Mouse (Mus musculus): Measurements from ENCODE around the gene Tmbim1. TPM values are rescaled to one million over a fixed set of nuclear protein-coding genes. Genes with fewer than 3 reads are reported as not detected.
"Not testable (repeated sequence)": the region's sequence is repeated elsewhere in the genome, so short reads cannot be mapped to it uniquely, and the experiment has no call there.

The Tmbim1 gene
- total RNA-seq (2021), result 1 to 10 TPM; 5.2 to 5.3 TPM

DNA sequence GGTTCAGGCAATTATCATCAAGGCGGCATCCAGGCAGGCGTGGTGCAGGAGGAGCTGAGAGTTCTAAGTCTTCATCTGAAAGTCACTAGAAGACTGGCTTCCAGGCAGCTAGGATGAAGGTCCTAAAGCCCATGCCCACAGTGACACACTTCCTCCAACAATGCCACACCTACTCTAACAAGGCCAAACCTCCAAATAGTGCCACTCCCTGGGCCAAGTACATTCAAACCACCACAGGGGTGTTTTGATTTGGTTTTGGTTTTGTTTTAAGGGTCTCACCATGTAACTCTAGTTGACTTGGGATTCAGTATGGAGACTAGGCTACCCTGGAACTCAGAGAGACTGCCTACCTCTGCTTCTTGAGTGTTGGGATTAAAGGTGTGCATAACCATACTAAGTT, at the start of gene Tmbim1:
TSS of gene Tmbim1 (minus strand) at position 101 of the 400 bp plus-strand sequence.
- DNase-seq, result no peak
- intact Hi-C loops (cut with DNase I), result no loop called here

DNA sequence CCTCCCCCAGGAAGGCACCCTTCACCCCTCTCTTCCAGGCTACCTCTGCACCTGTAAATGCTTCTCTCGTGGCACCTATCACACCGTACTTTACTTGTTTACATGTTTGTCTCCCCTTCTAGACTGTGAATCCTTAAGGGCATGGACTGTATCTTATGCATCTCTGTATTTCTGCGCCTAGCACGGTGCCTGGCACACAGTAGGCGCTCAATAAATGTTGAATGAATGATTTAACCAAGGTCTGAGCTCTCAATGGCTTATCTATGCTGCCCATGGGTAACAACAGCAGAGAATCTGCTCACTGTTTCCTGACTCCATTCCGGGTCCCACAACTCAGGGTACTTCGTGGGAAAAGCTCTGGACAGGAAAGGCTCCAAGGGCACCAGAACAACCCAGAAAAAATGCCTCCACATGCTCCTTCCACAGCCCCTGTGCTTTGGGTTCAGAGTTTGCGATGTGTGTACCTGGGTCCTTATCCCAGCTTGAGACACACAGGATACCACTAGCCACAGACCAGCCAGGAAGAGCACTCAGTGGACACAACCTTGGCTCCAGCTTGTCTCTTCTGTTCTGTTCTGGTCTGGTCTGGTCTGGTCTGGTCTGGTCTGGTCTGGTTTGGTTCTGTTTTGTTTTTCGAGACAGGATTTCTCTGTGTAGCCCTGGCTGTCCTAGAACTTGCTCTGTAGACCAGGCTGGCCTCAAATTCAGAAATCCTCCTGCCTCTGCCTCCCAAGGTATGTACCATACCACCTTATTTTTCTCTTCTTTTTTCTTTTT, 48.2 kb upstream of the Tmbim1 start:
- intact Hi-C loops (cut with DNase I), result no loop called here
- DNase-seq, result no peak

- no peak for DNase-seq
- intact Hi-C loops (cut with DNase I), result no loop called here
Measured at GRCm38 (mm10) chr1:74352532-74353096, 47.2 kb upstream of the Tmbim1 start.

DNA sequence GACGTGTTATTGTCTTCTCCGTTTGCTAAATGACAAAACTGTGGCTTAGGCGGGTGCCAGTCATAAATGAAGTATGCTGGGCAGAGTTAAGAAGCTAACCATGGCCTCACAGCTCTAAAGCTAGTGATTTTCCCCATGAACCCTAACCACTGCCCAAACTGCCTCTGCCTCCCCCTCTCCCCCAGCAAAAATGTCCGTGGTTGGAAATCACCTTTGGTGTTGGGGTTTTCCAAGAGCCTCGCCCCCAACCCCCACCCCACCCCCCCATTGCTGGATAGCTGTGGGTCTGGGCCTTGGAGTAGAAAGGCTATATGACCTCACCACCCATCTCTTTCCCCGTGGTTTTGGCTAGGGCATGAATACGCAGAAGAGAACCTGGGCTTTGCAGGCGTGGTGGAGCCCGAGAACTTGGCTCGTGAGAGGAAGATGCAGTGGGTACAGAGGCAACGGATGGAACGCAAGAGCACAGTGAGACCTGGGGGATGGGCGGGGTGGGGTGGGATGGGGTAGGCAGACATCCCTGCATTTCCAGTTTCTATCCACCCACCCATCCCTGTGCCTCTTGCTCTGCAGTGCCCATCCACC, 45.9 kb upstream of the Tmbim1 start:
- DNase-seq, result no peak
- intact Hi-C loops (cut with DNase I), result no loop called here

- no peak for DNase-seq
- intact Hi-C loops (cut with DNase I), result no loop called here
Measured at GRCm38 (mm10) chr1:74344163-74344916, 38.9 kb upstream of the Tmbim1 start.

DNA sequence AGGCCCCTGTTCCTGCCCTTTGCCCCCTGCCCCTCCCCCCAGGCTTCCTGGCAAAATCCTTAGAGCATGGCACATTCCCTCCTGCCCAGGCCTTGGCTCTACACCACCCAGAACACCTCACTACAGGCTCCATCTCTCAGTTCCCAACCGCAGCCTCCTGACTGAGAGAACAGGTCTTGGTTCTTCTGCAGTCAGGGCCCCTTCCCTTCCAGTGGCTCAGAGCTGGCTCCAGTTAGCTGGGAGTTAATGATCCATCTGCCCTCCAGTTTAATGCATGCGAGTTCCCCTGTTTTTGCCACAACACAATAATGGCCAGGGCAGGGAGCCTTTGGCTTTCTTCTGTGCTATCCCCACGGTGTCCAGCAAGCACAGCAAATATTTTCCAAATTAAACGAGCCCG, 37.7 kb upstream of the Tmbim1 start:
- intact Hi-C loops (cut with DNase I), result no loop called here
- no peak for DNase-seq

DNA sequence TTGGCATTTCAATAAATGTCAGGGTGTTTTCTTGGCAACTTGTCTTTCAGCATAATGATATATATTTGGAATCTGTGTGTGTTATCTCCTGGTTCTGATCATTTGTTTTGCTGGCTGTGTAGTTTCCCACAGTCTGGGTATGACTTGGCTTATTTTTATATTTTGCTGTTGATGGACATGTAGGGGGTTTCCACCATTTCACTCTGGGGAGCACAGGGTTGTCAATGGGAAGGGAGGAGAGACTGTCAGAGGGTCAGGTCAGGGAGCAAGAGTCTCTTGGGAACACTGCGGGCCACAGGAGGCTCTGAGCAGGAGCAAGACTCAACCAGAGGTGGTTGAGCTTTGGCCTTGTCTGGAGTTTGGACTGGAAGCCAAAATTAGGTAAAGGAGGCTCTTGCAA, 36.9 kb upstream of the Tmbim1 start:
- intact Hi-C loops (cut with DNase I), result no loop called here

DNA sequence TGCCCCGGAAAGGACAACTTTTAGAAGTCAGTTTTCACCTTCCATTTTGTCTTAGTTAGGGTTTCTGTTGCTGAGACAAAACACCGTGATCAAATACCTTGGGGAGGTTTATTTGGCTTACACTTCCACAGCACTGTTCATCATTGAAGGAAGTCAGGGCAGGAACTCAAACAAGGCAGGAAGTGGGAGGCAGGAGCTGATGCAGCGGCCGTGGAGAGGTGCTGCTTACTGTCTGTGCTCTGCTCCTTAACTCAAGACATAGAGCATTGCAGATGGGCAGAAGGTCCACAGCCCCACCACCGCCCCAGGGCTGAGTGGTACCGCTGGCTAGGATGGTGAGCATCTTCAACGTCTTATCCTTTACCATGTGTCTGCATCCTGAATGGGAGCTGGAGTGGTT, 36.5 kb upstream of the Tmbim1 start:
- intact Hi-C loops (cut with DNase I), result no loop called here
- no peak for DNase-seq

More for the DNA sequence above, 36.9 kb upstream of the Tmbim1 start:
- DNase-seq, result no peak

- intact Hi-C loops (cut with DNase I); DNase-seq: not testable (repeated sequence)
Measured at GRCm38 (mm10) chr1:74340992-74341391, 35.6 kb upstream of the Tmbim1 start.

GRCm38 (mm10) chr1:74340361-74340764, 34.9 kb upstream of the Tmbim1 start:
- DNase-seq, result peak; percentile 54
- intact Hi-C loops (cut with DNase I), result no loop called here

DNA sequence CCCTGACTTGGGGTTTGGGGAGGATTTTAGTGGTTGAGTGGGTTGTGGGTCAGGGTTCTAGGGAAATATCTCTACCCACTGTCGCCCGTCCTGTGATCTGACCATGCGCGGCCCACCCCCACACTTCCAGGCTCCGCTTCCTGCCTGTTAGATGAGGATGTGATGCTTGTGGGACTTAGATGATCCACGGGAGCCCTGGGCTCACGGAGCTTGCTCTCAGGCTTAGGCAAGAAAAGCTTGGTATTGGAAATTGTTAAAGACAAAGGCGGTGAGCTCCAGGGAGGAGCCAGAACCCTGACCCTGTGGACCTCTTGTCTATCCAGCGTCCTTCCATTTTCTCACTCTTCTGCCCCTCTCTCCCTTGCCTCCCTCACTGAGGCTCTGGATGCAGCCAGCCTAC, 34.5 kb upstream of the Tmbim1 start:
- DNase-seq, result no peak

DNA sequence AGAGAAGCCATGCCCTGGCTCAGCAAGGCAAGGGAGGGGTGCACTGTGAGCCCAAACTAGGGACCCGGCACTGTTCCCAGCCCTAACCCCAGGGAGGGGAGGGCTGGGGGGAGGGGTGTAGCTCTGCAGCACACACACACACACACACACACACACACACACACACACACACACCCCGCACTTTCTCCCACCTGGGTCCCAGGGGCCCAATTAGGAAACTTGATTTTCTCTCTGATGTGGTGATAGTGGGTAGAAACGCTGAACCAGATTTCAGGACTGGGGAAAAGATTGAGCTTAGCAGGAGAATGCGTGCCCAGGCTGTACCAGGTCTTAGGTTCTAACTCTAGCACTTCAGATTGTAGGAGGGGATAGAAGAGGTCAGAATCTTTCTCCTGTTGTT, 33.2 kb upstream of the Tmbim1 start:
- DNase-seq, result no peak
- intact Hi-C loops (cut with DNase I), result no loop called here

More for the DNA sequence above, 34.5 kb upstream of the Tmbim1 start:
- intact Hi-C loops (cut with DNase I), result no loop called here

GRCm38 (mm10) chr1:74338013-74338412, 32.6 kb upstream of the Tmbim1 start:
- intact Hi-C loops (cut with DNase I), result no loop called here
- DNase-seq, result no peak

GRCm38 (mm10) chr1:74337241-74337771, 31.9 kb upstream of the Tmbim1 start:
- no peak for DNase-seq
- intact Hi-C loops (cut with DNase I), result no loop called here

DNA sequence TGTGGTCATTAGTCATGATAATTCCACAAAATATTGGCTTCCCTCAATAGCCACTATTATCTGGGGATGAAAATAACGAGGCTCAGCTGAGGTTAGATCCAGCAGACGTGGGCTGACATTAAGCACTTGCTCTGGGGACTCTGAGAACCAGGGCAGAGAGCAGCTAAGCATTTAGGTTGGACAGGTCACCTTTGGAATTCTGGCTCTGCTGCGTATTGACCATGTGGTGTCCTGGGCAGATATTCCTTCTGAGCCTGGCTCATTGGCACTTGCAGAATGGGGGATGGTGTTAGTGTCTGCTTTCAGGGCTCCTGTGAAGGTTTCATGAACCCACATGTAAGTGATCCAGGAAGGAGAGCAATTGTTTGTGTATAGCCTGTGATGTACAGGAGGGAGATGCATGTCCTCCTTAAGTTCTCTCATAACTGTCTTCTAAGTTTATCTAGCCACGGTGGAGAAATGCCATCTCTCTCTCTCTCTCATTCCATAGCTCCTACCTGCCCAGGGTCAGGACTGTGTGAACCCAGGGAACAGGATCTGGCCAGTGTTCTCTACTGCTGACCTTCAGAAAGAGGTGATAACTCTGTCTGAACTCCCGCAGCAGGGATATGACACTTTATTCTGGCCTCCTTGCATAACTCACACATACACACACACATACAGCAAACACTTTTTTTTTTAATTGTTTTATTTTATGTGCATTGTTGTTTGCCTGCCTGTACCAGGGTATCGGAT, 30.2 kb upstream of the Tmbim1 start:
- no peak for DNase-seq
- intact Hi-C loops (cut with DNase I), result no loop called here

DNA sequence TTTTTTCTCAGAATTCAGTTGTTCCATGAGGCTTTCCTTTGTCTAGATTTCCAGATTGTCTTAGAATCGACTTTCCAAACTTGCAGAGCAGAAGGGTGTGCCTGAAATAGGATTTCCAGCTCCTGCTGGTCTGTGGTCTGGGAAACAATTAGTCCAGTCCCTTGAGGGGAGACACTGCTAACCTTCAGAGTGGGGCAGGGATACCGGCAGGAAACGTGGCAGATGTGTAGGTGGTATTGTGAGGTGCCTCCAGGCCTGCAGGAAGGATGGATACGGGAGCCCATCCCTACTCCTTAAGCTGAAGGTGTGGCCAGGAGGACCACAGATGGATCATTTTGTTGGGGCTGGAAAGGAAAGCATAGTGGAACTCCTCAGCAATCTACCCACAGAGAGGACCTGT, 29.6 kb upstream of the Tmbim1 start:
- intact Hi-C loops (cut with DNase I), result no loop called here
- DNase-seq, result no peak

DNA sequence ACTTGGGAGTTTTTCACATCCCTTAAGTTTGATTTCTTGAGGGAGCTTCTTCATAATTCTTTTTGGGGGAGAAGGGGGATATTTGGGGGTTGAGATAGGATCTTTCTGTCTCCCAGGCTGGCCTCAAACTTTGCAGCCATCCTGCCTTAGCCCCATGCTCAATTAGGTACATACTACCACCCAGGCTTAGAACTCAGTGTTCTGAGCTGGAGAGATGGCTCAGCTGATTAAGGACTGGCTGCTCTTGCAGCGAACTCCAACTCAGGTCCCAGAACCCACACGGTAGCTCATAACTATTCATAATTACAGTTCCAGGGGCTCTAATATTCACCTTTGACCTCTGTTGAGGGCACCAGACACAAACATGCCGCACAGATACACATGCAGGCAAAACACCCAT, 29.2 kb upstream of the Tmbim1 start:
- DNase-seq, result no peak
- intact Hi-C loops (cut with DNase I), result no loop called here

- peak; percentile 31 for DNase-seq
- intact Hi-C loops (cut with DNase I), result no loop called here
Measured at GRCm38 (mm10) chr1:74332930-74333329, 27.5 kb upstream of the Tmbim1 start.

- peak; percentile 97 for DNase-seq
- intact Hi-C loops (cut with DNase I), result no loop called here
Measured at GRCm38 (mm10) chr1:74332241-74332763, 26.9 kb upstream of the Tmbim1 start.

- intact Hi-C loops (cut with DNase I), result no loop called here
- no peak for DNase-seq
Measured at GRCm38 (mm10) chr1:74331046-74331681, 25.7 kb upstream of the Tmbim1 start.
